Comparison of ENCODE assay signal across 8 mouse cellular contexts in genomic region chr14:55721700-55722437, GRCm38 (mm10). TPM values are rescaled to one million over a fixed set of nuclear protein-coding genes. Genes with fewer than 3 reads are reported as not detected.
A peak's percentile ranks its signal among the peaks of the same experiment; 100 is the strongest.
DNase-seq lines count a peak whose midpoint lies in the region; ATAC-seq lines count a peak whose summit lies in the region.

TSS of gene Rabggta (minus strand) at chr14:55722263.

- DNase-seq in CD8-positive naive resting alpha-beta T cell, adult 2 months (ENCODE audit: low read depth in 2 of 2, low spot score in 2 of 2): peak; percentile 90 to 93
- peak; percentile 87 for DNase-seq in c-Kit-positive CD71-negative TER-119-negative erythroid progenitor cells, embryonic 14.5 days (ENCODE audit: low read depth)
- DNase-seq in forebrain, embryonic 11.5 days (ENCODE audit: low spot score): peak; percentile 96
- peak; percentile 96 to 98 for DNase-seq in kidney, postnatal 36 days
- DNase-seq in telencephalon, adult 2 months (ENCODE audit: low read depth, low spot score): peak; percentile 92

- H3K4me3 ChIP-seq in forebrain, embryonic 11.5 days (ENCODE audit: low read depth, low read length): peak within 1 kb of the TSS; percentile 68
- H3K4me3 ChIP-seq in heart, embryonic 16.5 days (ENCODE audit: low read length): peak within 1 kb of the TSS; percentile 89
- peak within 1 kb of the TSS; percentile 85 for H3K4me3 ChIP-seq in liver, embryonic 15.5 days (replicated peaks)
- H3K4me3 ChIP-seq in neural tube, embryonic 12.5 days: peak within 1 kb of the TSS; percentile 80

- ATAC-seq in forebrain, embryonic 11.5 days (replicated peaks; ENCODE audit: low FRiP score): peak; percentile 93
- ATAC-seq in heart, embryonic 16.5 days (replicated peaks; ENCODE audit: extremely low read depth, insufficient read depth, low FRiP score): peak; percentile 94
- peak; percentile 89 for ATAC-seq in liver, embryonic 15.5 days (ENCODE audit: insufficient read depth)
- ATAC-seq in neural tube, embryonic 12.5 days (ENCODE audit: low FRiP score, low read depth): peak; percentile 94

- no peaks in the 10 kb centered on the region for H3K27me3 ChIP-seq in forebrain, embryonic 11.5 days (ENCODE audit: control insufficient read depth, insufficient read depth, low read length)
- H3K27me3 ChIP-seq in heart, embryonic 16.5 days (ENCODE audit: control insufficient read depth, insufficient read depth, low read length): no peaks in the 10 kb centered on the region
- H3K27me3 ChIP-seq in liver, embryonic 15.5 days: no peaks in the 10 kb centered on the region
- no peaks in the 10 kb centered on the region for H3K27me3 ChIP-seq in neural tube, embryonic 12.5 days (replicated peaks)

- no peak within 1 kb of the TSS for H3K27ac ChIP-seq in forebrain, embryonic 11.5 days (ENCODE audit: low read depth, low read length)
- peak within 1 kb of the TSS; percentile 88 for H3K27ac ChIP-seq in heart, embryonic 16.5 days (ENCODE audit: low read length)
- H3K27ac ChIP-seq in liver, embryonic 15.5 days (replicated peaks): peak within 1 kb of the TSS; percentile 87
- H3K27ac ChIP-seq in neural tube, embryonic 12.5 days: 0 out of 2 replicates have a peak within 1 kb of the TSS, but pooled peaks have one; percentile 53

- H3K9me3 ChIP-seq in forebrain, embryonic 11.5 days (ENCODE audit: control insufficient read depth, low read length): no peaks in the 10 kb centered on the region
- H3K9me3 ChIP-seq in heart, embryonic 16.5 days (replicated peaks; ENCODE audit: control insufficient read depth, low read length): no peaks in the 10 kb centered on the region
- no peaks in the 10 kb centered on the region for H3K9me3 ChIP-seq in liver, embryonic 15.5 days (replicated peaks)
- H3K9me3 ChIP-seq in neural tube, embryonic 12.5 days: no peaks in the 10 kb centered on the region

- no peaks in the 10 kb centered on the region; the same call in 1 of the 2 replicates for H3K36me3 ChIP-seq in forebrain, embryonic 11.5 days (ENCODE audit: control insufficient read depth, insufficient read depth, low read length)
- H3K36me3 ChIP-seq in heart, embryonic 16.5 days (ENCODE audit: control insufficient read depth, insufficient read depth): no peaks in the 10 kb centered on the region
- peaks cover 14% of the 10 kb centered on the region; the same call in 1 of the 2 replicates for H3K36me3 ChIP-seq in liver, embryonic 15.5 days (replicated peaks)
- peaks cover 26% of the 10 kb centered on the region for H3K36me3 ChIP-seq in neural tube, embryonic 12.5 days

- H3K4me2 ChIP-seq in forebrain, embryonic 11.5 days (ENCODE audit: low read depth, low read length, severe bottlenecking): peak within 1 kb of the TSS; percentile 48
- H3K4me2 ChIP-seq in heart, embryonic 16.5 days (ENCODE audit: low read depth, low read length): peak within 1 kb of the TSS; percentile 78
- H3K4me2 ChIP-seq in liver, embryonic 15.5 days: peak within 1 kb of the TSS; percentile 87
- peak within 1 kb of the TSS; percentile 73 for H3K4me2 ChIP-seq in neural tube, embryonic 12.5 days (replicated peaks)

- H3K4me1 ChIP-seq in forebrain, embryonic 11.5 days (replicated peaks; ENCODE audit: control insufficient read depth, insufficient read depth, low read length): no peaks in the 10 kb centered on the region
- H3K4me1 ChIP-seq in heart, embryonic 16.5 days (ENCODE audit: control insufficient read depth, insufficient read depth, low read length): peaks cover 7% of the 10 kb centered on the region
- H3K4me1 ChIP-seq in liver, embryonic 15.5 days (replicated peaks): peaks cover 50% of the 10 kb centered on the region
- H3K4me1 ChIP-seq in neural tube, embryonic 12.5 days: 0 out of 2 replicates have a peak, but pooled peaks cover 4% of the 10 kb centered on the region

- under 1% methylated on average over 48 of the region's 50 CpGs for WGBS in forebrain, embryonic 11.5 days
- WGBS in heart, embryonic 16.5 days: under 1% methylated on average over 50 of the region's 50 CpGs
- WGBS in liver, embryonic 15.5 days (ENCODE audit: insufficient replicate concordance): under 1% methylated on average over 50 of the region's 50 CpGs
- WGBS in neural tube, embryonic 12.5 days: under 1% methylated on average over 50 of the region's 50 CpGs

- peak within 1 kb of the TSS; percentile 73 for H3K9ac ChIP-seq in forebrain, embryonic 11.5 days (ENCODE audit: low read length)
- peak within 1 kb of the TSS; percentile 91 for H3K9ac ChIP-seq in heart, embryonic 16.5 days (ENCODE audit: low read length)
- peak within 1 kb of the TSS; percentile 74 for H3K9ac ChIP-seq in liver, embryonic 15.5 days
- peak within 1 kb of the TSS; percentile 74 for H3K9ac ChIP-seq in neural tube, embryonic 12.5 days

RNA-seq across cellular contexts. Expression of gene Rabggta, which starts in this region (rescaled TPM):
- 23.4 and 27.1 TPM in 2 replicates for polyA plus RNA-seq in forebrain, embryonic 11.5 days (2014; fragmentation: Nextera tagmentation; extraction: Ambion mirVana)
- polyA plus RNA-seq in heart, embryonic 16.5 days (2015; fragmentation: Nextera tagmentation; extraction: Ambion mirVana): 22.0 and 25.6 TPM in 2 replicates
- polyA plus RNA-seq in liver, embryonic 15.5 days (2015; fragmentation: Nextera tagmentation; extraction: Ambion mirVana): 10.5 and 11.0 TPM in 2 replicates
- 42.0 and 46.3 TPM in 2 replicates for polyA plus RNA-seq in neural tube, embryonic 12.5 days (2016; fragmentation: Nextera tagmentation; extraction: Ambion mirVana)
